Mouse (Mus musculus): ENCODE results near the gene Cntfr.

- no peak for TF ChIP-seq CTCF (IDR thresholded peaks at IDR 0.05; ENCODE audit: low read depth, low read length)
- no peak for TF ChIP-seq POLR2A (IDR thresholded peaks at IDR 0.05; ENCODE audit: borderline replicate concordance, low read depth, low read length)
Observed at GRCm38 (mm10) chr4:41618916-41619746, 77.8 kb downstream of the Cntfr start.
